Mouse (Mus musculus): ENCODE data around the gene Glra4.
A peak's percentile ranks its signal among the peaks of the same experiment; 100 is the strongest.
"Not testable (repeated sequence)": the region's sequence is repeated elsewhere in the genome, so short reads cannot be mapped to it uniquely, and the experiment has no call there.

The Glra4 gene

DNA sequence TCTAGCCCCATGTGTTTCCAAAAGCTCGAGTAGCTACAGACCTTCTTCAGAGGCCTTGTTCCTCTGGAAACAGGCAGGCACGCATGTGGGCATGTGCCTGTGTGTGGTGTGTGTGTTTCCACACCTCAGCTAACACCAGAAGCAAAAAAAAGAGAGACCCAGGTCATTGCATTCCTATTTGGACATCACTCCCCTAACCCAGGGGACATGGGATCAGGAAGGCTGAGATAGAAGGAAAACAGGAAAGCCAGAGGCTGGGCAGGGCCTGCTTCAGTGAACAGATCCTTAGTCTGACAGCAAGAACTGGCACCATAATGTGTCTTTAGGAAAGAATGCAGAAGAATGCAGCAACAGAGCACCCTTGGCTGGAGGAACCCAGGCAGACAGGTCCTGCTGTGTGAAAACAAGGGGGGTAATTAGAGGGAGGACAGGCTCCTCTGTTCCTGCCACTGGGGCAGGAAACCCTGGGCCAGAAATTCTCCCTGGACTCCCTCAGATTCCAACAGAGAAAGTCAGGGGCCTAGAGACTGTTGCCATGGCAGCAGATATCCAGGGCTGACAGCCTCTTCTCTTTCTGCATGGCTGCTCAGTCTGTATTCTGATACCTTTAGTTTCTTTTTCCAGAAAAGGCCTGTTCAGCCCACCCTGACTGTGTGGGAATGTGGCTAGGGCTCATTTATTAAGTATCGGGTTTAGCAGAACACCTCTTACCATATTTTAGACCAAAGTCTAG is 65.0 kb downstream of the Glra4 start:
- not testable (repeated sequence) for DNase-seq

DNA sequence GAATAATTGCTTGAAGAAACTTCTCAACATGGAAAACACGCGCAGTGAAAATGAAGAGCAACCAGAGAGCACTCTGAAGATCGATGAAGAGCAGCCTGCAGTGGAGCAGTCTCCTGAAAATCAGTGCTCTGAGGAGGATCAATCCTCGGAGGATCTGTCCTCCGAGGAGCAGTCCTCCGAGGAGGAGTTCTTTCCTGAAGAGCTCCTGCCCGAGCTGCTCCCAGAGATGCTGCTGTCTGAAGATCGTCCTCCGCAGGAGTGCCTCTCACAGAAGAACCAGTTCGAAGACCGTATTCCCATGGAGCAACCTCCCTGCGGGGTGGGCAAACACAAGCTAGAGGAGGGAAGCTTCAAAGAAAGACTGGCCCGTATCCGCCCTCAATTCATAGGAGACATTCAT is 71.2 kb downstream of the Glra4 start:
- peak; percentile 21 to 31 for DNase-seq

DNA sequence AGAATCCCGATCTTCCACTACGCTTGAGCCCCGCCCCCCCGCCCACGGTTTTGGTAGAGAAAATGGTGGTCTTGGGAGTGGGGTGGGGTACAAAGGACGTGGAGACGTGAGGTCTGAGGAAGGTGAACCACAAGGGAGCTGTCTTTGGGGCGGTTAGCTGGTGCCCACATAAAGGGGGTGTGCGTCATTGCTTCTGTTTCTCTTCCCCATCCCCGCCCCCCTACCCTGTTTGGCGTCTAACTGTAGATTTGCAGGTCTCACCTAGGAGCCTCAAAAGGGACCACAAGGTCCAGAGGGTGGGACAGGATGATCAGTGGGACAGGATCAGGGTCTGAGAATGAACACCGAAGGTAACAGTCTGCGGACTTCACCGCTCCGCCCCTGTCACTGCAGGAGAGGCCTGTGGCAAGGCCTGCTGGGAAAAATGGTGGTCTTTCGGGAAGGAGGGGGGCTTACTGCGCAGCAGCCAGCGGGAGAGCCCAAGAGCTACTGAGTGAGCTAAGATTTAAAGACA is 71.7 kb downstream of the Glra4 start:
- DNase-seq: peak; percentile 58

All from cerebellum, postnatal 25 days (tissue).